Mouse (Mus musculus): Measurements from ENCODE around the gene Usp34. TPM values are rescaled to one million over a fixed set of nuclear protein-coding genes. Genes with fewer than 3 reads are reported as not detected.

Gene Usp34
- polyA plus RNA-seq (2012; rRNA removed) (36.7 and 37.4 TPM in 2 replicates), polyA plus RNA-seq (2014; fragmentation: Nextera tagmentation; extraction: Ambion mirVana) (42.6 and 42.9 TPM in 2 replicates)

DNA sequence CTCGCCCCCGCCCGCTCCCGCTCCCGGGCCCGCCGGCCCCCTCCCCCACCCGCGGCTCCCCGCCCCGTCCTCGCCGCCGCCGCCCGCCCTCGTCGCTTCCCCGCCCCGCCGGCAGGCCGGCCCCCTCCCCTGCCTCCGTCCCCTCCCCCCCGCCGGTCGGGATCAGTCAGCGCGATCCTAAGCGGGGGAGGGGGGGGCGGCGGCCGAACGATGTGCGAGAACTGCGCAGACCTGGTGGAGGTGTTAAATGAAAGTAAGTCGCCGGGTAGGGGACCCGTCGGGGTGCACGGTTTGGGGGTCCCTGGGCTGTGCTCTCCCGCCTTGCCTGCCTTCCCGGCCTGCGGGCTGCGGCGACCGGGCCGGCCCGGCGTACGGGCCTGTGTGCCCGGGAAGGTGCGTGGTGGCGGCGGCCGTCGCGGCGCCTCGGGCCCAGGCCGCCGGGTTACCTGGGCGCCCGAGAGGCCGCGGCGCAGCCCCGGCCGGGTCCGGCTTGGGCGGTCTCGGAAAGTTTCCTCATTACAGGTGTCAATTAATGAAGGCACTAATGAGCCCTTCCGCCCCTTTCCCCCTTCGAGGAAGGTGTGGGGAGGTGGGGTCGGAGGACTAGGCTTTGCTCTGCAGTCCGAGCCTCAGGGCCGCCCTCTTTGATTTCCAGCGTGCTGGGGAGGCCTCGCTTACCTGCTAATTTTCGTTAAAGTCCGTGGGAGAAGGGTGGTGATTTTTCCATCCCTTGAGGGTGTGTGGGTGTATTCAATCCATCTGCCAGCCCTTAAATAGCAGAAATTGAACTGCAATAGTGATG is at the start of gene Usp34:
Gene Usp34, plus strand, starts transcription at position 132 of the 802 bp plus-strand sequence.
- Histone ChIP-seq H3K36me3 (ENCODE audit: control insufficient read depth, insufficient read depth, low read length) (no peaks in the 10 kb centered on the region), H3K27ac (replicated peaks; ENCODE audit: low read depth, low read length) (peak within 1 kb of the TSS; percentile 99), H3K9me3 (ENCODE audit: control insufficient read depth, low read length) (no peaks in the 10 kb centered on the region), H3K9ac (ENCODE audit: low read depth, low read length, severe bottlenecking) (peak within 1 kb of the TSS; percentile 93), H3K4me2 (replicated peaks; ENCODE audit: low read depth, low read length, severe bottlenecking) (peak within 1 kb of the TSS; percentile 65), H3K27me3 (ENCODE audit: control insufficient read depth, insufficient read depth, low read length) (no peaks in the 10 kb centered on the region), H3K4me3 (replicated peaks; ENCODE audit: low read length) (peak within 1 kb of the TSS; percentile 97), H3K4me1 (ENCODE audit: control insufficient read depth, insufficient read depth, low read length) (peaks cover 5% of the 10 kb centered on the region; the same call in 1 of the 2 replicates)
- WGBS = 1% methylated on average over 45 of the region's 80 CpGs
- ATAC-seq (ENCODE audit: low FRiP score, low read depth) (peak; percentile 61), DNase-seq (ENCODE audit: low spot score) (peak; percentile 50)
- TF ChIP-seq POLR2A (IDR thresholded peaks at IDR 0.05; ENCODE audit: borderline replicate concordance, extremely low read depth, insufficient read depth, insufficient read length) = no peak

DNA sequence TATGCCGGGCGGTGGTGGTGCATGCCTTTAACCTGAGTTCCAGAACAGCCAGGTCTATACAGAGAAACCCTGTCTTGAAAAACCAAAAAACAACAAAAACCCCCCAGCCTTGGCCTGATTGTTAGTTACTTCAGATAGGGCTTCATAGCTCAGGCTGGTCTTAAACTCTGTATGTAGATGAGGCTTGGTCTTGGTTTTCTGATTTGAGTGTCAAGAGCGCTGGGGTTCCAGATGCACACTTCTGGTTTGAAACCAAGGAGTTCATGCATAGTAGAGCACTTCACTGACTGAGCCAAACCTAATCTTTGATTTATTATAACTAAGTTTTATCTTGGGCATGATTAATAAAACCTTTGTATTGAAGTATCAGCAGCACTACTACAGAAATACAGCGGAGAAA is 47.6 kb upstream of the Usp34 start:
- Histone ChIP-seq H3K9ac (ENCODE audit: low read depth, low read length, severe bottlenecking) (no peak overlapping the region), H3K36me3 (ENCODE audit: control insufficient read depth, insufficient read depth, low read length) (peaks cover 27% of the 10 kb centered on the region), H3K4me2 (replicated peaks; ENCODE audit: low read depth, low read length, severe bottlenecking) (no peak overlapping the region), H3K4me1 (ENCODE audit: control insufficient read depth, insufficient read depth, low read length) (peaks cover 5% of the 10 kb centered on the region; the same call in 1 of the 2 replicates), H3K27me3 (ENCODE audit: control insufficient read depth, insufficient read depth, low read length) (no peaks in the 10 kb centered on the region), H3K9me3 (ENCODE audit: control insufficient read depth, low read length) (no peaks in the 10 kb centered on the region), H3K4me3 (replicated peaks; ENCODE audit: low read length) (no peak overlapping the region), H3K27ac (replicated peaks; ENCODE audit: low read depth, low read length) (no peak overlapping the region)
- WGBS = 91% methylated on average over 4 of the region's 4 CpGs
- ATAC-seq (ENCODE audit: low FRiP score, low read depth) (no peak), DNase-seq (ENCODE audit: low spot score) (no peak)
- no peak for TF ChIP-seq POLR2A (IDR thresholded peaks at IDR 0.05; ENCODE audit: borderline replicate concordance, extremely low read depth, insufficient read depth, insufficient read length)

DNA sequence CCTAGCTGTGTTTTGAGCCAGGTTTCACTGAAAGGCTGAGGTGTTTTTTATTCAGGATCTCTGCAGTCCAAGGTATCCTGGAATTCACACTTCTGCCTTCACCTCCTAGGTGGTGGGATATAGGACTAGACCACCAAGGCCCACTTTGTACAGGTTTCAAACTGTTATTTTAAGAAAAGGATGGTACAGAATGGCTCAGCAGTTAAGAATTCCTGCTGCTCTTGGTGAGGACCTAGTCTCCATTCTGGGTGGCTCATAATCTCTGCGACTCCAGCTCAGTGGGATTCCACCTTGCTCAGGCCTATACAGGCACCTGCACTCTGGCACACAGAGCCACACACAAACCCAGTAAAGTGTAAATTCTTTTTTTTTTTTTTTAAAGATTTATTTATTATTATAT is 47.2 kb upstream of the Usp34 start:
- H3K9ac ChIP-seq (ENCODE audit: low read depth, low read length, severe bottlenecking) = no peak overlapping the region
- peaks cover 5% of the 10 kb centered on the region; the same call in 1 of the 2 replicates for H3K4me1 ChIP-seq (ENCODE audit: control insufficient read depth, insufficient read depth, low read length)
- H3K9me3 ChIP-seq (ENCODE audit: control insufficient read depth, low read length) = no peaks in the 10 kb centered on the region
- no peak for DNase-seq (ENCODE audit: low spot score)
- H3K4me3 ChIP-seq (replicated peaks; ENCODE audit: low read length) = no peak overlapping the region
- H3K36me3 ChIP-seq (ENCODE audit: control insufficient read depth, insufficient read depth, low read length) = peaks cover 31% of the 10 kb centered on the region
- no peak overlapping the region for H3K4me2 ChIP-seq (replicated peaks; ENCODE audit: low read depth, low read length, severe bottlenecking)
- no peaks in the 10 kb centered on the region for H3K27me3 ChIP-seq (ENCODE audit: control insufficient read depth, insufficient read depth, low read length)
- TF ChIP-seq POLR2A (IDR thresholded peaks at IDR 0.05; ENCODE audit: borderline replicate concordance, extremely low read depth, insufficient read depth, insufficient read length) = no peak
- no peak for ATAC-seq (ENCODE audit: low FRiP score, low read depth)
- no peak overlapping the region for H3K27ac ChIP-seq (replicated peaks; ENCODE audit: low read depth, low read length)
- WGBS = 70% methylated on average over 1 of the region's 1 CpGs

DNA sequence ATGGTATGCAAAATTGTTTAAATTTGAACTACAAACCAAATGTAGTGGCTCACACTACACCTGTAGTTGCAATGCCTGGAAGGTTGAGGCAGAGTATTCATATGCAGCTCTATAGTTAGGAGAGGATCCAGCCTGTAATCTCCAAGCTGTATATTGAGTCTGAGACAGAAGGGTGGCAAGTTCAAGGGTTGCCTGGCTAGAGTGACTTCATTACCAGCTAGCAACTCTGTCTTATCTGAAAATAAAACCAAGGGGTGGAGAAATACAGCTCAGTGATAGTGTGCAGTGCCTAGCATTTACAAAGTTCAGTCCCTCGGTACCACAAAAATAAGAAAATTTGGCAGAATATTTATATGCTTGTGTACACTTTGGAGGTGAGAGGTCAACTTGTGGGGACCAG is 46.5 kb upstream of the Usp34 start:
- Histone ChIP-seq H3K9me3 (ENCODE audit: control insufficient read depth, low read length) (no peaks in the 10 kb centered on the region), H3K36me3 (ENCODE audit: control insufficient read depth, insufficient read depth, low read length) (peaks cover 38% of the 10 kb centered on the region), H3K9ac (ENCODE audit: low read depth, low read length, severe bottlenecking) (no peak overlapping the region), H3K27ac (replicated peaks; ENCODE audit: low read depth, low read length) (no peak overlapping the region), H3K4me2 (replicated peaks; ENCODE audit: low read depth, low read length, severe bottlenecking) (no peak overlapping the region), H3K27me3 (ENCODE audit: control insufficient read depth, insufficient read depth, low read length) (no peaks in the 10 kb centered on the region), H3K4me1 (ENCODE audit: control insufficient read depth, insufficient read depth, low read length) (peaks cover 5% of the 10 kb centered on the region; the same call in 1 of the 2 replicates), H3K4me3 (replicated peaks; ENCODE audit: low read length) (no peak overlapping the region)
- TF ChIP-seq POLR2A (IDR thresholded peaks at IDR 0.05; ENCODE audit: borderline replicate concordance, extremely low read depth, insufficient read depth, insufficient read length) = no peak
- ATAC-seq (ENCODE audit: low FRiP score, low read depth) (no peak), DNase-seq (ENCODE audit: low spot score) (no peak)
- WGBS = 94% methylated on average over 1 of the region's 1 CpGs

DNA sequence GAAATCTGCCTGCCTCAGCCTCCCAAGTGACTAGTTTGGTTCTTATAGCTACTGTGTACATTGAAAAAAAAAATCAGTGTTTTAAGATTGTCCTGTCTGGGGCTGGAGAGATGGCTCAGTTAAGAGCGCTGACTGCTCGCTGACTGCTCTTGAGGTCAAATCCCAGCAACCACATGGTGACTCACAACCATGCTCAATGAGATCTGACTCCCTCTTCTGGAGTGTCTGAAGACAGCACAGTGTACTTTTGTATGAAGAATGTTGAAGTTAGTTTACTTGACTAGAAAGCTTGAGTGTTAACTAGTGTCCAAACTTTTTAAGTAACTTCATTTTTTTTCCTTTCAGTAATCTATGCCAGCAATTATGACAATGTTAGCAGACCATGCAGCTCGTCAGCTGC is 45.2 kb upstream of the Usp34 start:
- ATAC-seq (ENCODE audit: low FRiP score, low read depth) = no peak
- DNase-seq (ENCODE audit: low spot score) = no peak

More for the DNA sequence above, 45.2 kb upstream of the Usp34 start:
- no peak overlapping the region for H3K9ac ChIP-seq (ENCODE audit: low read depth, low read length, severe bottlenecking)
- no peak overlapping the region for H3K27ac ChIP-seq (replicated peaks; ENCODE audit: low read depth, low read length)
- 89% methylated on average over 3 of the region's 3 CpGs for WGBS
- H3K4me2 ChIP-seq (replicated peaks; ENCODE audit: low read depth, low read length, severe bottlenecking) = no peak overlapping the region
- H3K4me1 ChIP-seq (ENCODE audit: control insufficient read depth, insufficient read depth, low read length) = peaks cover 5% of the 10 kb centered on the region; the same call in 1 of the 2 replicates
- H3K9me3 ChIP-seq (ENCODE audit: control insufficient read depth, low read length) = no peaks in the 10 kb centered on the region
- TF ChIP-seq POLR2A (IDR thresholded peaks at IDR 0.05; ENCODE audit: borderline replicate concordance, extremely low read depth, insufficient read depth, insufficient read length) = no peak
- H3K36me3 ChIP-seq (ENCODE audit: control insufficient read depth, insufficient read depth, low read length) = peaks cover 48% of the 10 kb centered on the region
- no peaks in the 10 kb centered on the region for H3K27me3 ChIP-seq (ENCODE audit: control insufficient read depth, insufficient read depth, low read length)
- H3K4me3 ChIP-seq (replicated peaks; ENCODE audit: low read length) = no peak overlapping the region
